Mouse (Mus musculus): ENCODE results near the gene H2afx.
"Not testable (repeated sequence)": the region's sequence is repeated elsewhere in the genome, so short reads cannot be mapped to it uniquely, and the experiment has no call there.

The H2afx gene

DNA sequence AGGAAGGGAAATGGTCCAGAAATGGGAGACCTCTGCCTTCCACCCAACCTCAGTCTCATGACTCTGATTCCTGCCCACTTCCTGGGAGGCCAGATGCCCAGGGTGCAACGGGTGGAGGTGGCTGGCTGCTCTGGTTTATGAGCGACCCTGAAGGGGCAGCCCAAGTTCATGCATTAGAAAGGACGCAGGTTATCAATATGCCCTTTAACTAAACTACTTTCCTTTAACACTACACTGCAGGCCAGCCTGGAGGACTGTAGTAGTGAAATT lies 15.7 kb upstream of the H2afx start:
- DNase-seq (ENCODE audit: low read depth, low spot score) = no peak

DNA sequence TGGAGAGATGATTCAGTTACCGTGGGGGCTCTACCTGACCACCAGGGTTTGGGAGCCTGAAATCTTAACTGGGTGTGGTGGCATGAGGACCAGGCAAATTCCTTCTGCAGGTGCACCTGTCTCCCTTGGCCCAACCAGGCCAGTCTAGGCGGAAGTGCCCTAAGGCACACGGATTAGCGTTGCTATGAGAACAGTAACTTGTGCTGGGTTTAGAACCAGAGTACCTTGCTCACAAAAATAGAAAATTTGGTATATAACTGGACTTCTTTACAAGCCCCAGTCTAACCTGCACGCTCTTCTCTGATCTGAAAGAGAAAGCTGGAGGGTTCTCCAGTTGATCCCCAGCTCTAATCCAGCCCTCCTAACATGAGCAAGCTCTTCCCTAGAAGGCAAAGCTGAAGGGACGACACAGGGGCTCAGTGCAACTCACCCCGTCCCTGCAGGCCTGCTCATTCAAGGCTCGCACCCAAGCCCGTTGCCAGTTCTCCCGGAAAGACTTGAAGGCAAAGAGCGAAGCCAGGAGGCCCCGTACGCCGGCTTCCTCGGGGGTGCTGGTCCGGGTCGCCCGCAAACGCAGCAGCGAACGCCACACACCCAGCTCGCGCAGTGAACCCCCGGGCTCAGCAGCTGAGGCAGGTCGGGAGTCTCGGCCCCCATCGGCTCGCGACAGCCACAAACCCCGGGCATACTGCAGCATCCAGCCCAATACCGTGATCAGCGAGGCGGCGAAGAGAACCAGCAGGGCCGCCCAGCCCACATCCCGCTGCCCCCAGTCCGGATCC lies 15.2 kb upstream of the H2afx start:
- no peak for DNase-seq (ENCODE audit: low read depth, low spot score)

DNA sequence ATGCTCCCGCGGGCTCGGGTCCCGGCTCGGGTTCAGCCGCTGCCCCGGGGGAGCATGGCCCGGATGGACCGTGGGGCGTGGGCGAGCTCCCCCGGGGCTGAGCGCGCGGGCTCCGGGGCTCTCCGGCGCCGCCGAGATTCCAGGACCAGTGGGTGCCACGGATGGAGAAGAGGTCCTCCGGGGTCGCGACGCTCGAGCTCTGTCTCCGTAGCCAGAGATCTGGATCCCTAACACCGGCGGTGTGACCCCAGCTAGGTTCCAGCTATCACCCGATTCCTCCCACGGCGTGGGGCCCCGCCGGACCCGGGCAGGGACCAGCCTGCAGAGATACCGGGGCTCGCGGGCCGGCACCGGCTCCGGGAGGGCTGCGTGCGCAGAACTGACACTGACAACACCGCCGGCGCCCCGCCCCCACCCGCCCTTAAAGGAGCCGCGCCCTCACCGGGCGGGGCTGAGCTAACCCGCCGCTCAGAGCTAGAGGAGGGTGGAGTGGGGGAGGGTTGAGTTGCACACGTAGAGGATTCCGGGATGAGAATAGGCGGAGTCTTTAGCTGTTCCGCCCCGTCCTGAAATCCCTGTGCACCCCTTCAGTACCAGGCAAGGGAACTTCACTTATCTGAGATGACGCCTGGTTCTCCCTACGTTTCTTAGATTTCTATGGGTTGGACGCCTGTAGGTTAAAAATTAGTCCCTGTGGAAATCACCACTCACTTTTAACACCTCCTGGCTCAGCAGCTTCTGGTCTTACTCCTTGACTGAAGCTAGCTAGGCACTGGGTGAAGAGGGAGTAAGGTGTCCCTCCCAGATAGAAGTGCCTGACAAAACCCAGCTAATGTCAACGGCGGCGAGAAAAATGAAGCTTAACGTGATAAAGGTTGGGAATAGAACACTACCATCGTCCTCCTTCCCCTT lies 14.4 kb upstream of the H2afx start, which contains the start of gene C2cd2l:
Gene C2cd2l (minus strand): TSS at position 399 of the 912 bp plus-strand sequence.
- DNase-seq (ENCODE audit: low read depth, low spot score) = peak; percentile 95

DNA sequence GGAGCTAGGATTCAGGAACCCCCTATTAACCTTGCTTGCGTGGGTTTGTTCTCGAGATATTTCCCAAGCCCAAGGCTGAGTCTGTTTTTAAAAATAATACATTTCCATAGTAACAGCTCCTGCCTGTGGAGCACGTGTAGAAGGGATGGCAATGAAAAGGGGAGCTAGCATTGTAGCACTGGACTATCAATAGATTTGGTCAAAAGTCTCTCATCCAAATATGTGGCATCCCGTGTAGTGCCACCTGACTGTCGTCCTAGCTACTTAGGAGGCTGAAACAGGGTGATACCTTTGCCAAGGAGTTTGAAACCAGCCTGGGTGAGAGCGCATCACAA lies 13.7 kb upstream of the H2afx start:
- DNase-seq (ENCODE audit: low read depth, low spot score) = no peak

DNA sequence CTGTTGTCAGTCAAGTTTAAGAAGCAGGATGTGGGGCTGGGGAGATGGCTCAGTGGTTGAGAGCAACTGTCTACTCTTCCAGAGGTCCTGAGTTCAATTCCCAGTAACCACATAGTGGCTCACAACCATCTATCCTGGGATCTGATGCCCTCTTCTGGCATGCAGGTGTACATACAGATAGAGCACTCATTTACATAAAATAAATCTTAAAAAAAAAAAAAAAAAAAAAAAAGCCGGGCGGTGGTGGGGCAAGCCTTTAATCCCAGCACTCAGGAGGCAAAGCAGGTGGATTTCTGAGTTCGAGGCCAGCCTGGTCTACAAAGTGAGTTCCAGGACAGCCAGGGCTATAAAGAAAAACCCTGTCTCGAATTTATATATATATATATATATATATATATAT lies 10.8 kb upstream of the H2afx start:
- DNase-seq (ENCODE audit: low read depth, low spot score) = not testable (repeated sequence)

DNA sequence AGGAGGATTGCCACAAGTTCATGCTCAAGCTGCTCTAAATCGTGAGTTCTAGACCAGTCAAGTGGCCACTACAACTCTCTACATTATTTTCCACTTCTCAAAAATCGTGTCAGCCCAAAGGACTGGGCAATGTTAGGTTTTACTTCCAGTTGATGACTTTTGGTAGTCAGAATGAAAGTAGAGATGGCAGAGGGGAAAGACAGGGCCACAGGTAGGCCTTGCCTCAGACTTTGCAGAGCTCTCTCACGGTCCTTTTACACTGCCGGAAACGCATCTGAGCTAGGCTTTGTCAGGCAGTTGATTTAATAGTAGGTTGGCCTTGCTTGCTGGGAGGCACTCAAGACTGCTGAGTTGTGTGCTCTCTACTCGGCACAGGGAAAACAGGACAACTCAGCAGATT lies 10.3 kb upstream of the H2afx start:
- no peak for DNase-seq (ENCODE audit: low read depth, low spot score)

DNA sequence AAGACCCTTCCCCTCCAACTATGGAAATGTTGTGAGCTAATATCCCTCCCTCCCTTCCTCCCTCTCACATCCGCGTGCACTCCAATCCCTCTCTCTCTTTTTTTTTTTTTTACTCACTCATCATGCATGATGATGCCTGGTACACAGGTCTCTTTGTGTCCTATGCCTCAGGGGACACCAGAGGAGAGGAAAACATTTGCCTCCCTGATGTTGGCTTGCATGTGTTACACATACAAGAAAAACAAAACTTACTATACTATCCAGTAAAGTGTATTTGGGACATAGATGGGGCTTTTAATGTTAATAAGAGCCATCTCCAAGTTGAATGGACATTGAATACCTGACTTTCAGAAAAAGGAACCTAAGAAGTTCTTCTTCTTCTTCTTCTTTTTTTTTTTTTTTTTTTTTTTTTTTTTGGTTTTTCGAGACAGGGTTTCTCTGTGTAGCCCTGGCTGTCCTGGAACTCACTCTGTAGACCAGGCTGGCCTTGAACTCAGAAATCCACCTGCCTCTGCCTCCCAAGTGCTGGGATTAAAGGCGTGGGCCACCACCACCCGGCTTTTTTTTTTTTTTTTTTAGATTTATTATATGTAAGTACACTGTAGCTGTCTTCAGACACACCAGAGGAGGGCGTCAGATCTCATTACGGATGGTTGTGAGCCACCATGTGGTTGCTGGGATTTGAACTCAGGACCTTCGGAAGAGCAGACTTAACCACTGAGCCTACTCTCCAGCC lies 9.3 kb upstream of the H2afx start:
- not testable (repeated sequence) for DNase-seq (ENCODE audit: low read depth, low spot score)

DNA sequence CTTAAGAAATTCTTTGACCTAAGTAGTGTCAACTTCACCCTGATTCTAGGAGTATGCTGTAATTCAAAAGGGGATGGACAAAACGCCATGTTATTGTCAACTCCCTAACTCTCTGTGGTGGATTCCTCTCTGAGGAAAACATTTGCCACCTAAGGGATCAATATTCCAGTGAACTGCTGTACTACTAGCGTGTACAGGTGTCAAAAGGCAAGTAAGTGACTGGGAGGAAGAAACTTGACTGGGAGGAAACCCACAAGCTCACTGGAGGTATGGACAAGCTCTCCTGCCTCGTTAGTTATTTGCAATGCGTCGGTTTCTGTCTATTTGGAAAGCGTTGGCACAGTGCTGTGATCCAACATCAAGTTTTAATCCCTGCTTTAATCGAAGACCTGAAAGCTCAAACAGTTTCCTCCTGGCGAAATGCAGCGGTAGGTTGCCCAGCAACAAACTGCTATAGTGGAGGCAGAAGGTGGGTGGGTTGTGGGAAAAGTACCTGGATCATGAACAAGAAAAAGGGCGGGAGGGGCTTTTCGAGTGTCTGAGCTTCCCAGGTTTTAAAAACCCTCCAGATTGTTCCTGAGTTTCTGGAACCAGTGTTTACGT lies 8.6 kb upstream of the H2afx start, which contains the start of gene Dpagt1:
Gene Dpagt1 (plus strand): TSS at position 252 of the 603 bp plus-strand sequence.
- DNase-seq (ENCODE audit: low read depth, low spot score) = no peak

DNA sequence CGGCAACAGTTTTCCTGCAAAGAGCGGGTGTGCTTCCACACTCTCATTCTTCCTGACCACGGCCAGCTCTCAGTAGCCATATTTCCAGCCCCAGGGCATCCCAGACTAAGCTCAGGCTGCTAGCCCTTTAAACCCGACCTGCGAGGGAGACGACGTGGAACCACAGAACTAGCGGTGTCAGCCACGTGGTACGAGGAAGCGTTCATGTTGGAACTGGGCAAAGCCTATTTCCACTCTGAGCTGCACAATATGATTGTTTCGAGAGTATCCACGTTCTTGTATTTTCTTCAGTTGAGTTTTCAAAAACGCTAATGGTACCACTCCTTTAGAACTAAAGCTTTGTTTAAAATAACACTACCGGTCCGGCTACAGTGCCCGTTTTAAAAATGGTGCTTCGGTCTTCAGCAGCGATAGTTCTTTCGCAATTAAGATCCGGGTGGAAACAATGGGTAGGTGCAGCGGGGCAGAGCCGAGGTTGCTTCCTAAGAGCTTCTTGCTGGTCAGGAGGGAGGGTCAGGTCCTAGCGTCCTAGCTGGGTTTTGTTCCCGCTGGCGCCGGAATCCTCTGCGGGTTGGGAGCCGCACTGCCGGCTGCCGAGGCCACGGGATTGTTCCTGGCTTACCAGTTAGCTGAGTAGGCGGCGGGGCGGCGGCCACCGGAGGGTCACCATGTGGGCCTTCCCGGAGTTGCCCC lies 8.0 kb upstream of the H2afx start:
- no peak for DNase-seq (ENCODE audit: low read depth, low spot score)

DNA sequence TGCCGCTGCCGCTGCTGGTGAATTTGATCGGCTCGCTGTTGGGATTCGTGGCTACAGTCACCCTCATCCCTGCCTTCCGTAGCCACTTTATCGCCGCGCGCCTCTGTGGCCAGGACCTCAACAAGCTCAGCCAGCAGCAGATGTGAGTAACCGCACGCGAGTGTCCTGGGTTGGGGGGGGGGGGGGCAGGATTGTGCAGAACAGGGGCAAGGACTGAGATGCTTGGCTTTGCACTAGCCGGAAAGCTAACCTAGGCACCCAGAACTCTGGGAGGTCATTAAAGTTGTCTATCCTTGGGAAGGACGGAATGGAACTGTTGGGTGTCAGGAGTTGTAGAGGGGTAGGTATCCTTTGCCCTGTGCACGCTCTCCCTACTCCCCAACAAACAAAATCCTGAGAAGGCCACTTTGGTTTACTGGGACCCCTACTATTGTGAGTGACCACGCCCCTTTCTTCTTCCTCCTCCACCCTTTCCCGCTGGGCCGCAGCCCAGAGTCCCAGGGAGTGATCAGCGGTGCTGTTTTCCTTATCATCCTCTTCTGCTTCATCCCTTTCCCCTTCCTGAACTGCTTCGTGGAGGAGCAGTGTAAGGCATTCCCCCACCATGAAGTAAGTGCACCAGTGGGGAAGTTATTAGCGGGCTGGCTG lies 7.3 kb upstream of the H2afx start:
- DNase-seq (ENCODE audit: low read depth, low spot score) = no peak

DNA sequence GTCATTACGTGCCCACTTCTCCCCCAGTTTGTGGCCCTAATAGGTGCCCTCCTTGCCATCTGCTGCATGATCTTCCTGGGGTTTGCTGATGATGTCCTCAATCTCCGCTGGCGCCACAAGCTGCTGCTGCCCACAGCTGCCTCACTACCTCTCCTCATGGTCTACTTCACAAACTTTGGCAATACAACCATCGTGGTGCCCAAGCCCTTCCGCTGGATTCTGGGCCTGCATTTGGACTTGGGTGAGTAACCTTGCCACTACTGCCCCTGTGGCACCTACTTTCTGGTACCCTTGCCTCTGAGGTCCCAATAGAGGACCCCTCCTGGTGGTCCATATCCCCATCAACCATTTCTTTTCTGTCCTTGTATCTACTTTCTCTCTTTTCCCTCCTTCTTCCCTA lies 6.6 kb upstream of the H2afx start:
- DNase-seq (ENCODE audit: low read depth, low spot score) = no peak

DNA sequence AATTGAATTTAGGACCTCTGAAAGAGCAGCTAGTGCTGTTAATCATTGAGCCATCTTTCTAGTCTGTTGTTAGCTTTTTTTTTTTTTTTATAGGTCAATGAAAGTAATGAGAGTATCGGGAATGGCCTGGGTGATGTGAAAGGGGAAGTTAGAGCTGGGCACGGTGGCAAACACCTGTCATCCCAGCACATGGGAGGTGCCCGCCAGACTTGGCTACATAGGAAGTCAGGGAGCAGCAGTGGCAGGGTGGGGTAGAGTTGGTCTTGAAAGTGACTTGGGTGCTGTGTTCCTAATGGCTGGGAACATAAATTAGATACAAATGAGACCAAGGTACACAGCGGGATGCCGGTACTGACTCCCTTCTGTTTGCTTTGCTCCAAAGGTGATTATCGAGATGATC lies 3.8 kb upstream of the H2afx start:
- DNase-seq (ENCODE audit: low read depth, low spot score) = no peak

DNA sequence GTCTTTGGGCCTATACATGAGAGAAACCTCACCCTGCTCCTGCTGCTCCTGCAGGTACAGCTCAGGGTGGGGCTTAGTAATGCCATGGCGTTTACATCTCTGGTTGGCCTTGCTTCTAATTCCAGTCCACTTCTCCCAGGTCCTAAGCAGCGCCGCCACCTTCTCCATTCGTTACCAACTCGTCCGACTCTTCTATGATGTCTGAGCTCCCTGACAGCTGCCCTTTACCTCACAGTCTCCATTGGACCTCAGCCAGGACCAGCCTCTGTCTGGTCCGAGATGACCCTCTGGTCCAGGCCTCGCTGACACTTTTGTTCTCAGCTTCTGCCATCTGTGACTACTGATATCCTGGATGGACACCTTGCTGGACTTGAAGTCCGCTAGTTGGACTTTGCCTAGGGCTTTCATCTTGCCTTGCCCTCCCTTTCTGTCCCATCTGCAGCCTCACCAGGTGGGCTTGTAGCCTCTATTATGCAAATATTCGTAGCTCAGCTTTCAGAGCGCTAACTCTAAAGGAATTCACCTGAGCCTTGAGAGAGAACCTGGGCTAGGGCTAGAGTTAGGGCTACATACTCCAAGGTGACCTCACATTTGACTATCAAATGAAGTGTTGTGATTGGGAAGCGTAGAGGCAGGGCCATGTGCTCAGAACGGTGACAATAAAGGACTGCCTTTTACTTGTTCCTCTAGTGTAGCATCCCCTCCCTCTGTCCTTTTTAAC lies 1.4 kb upstream of the H2afx start:
- no peak for DNase-seq (ENCODE audit: low read depth, low spot score)

DNA sequence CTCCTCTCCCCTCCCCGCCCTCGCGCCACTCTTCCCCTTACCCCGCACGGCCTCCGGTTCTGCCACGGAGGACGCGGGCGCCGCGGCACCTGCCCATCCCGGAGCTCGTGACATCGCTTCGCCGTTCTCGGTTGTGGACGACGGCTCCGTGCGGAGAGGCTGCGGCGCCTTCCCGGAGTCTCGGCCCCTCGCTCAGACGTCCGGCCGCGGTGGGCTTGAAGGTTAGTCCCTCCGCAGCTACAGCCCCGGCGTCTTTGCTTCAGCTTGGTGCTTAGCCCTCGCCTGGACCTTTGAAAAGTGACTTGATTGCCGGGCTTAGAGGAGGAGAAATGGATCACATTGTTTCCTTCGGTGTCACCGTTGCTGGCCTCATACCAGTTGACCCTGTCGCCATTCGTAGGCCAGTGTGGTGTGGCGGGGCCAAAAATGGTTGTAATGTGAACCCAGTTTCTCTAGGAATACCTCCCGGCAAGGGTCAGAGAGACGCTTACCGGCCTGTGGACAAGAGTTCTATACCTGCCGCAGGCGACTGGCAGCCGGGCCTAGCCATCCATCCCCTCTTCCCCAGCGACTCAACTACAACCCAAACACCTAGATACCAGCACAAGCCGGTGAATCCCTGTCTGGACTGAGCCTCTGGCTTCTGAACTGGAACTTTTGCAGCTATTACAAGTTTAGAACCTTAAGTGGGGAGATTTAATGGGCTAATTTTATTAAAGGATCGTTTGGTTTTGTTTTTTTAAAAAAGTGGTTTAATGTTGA lies 1.0 kb downstream of the H2afx start:
- DNase-seq (ENCODE audit: low read depth, low spot score) = no peak

DNA sequence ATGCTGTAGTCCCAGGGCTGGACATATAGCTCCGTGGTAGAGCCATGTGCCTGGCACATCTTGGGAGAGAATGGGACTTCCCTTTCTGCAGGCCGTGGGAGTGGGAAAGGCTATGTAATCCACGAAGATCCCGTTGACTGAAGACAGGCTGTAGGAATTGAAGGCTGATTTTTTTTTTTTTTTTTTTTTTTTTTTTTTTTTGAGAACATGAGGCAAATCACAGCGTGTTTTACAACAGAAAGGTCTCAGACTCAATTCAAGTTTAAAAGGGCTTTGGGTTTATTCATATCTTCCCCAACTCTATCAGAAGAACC lies 1.6 kb downstream of the H2afx start:
- DNase-seq (ENCODE audit: low read depth, low spot score) = no peak

DNA sequence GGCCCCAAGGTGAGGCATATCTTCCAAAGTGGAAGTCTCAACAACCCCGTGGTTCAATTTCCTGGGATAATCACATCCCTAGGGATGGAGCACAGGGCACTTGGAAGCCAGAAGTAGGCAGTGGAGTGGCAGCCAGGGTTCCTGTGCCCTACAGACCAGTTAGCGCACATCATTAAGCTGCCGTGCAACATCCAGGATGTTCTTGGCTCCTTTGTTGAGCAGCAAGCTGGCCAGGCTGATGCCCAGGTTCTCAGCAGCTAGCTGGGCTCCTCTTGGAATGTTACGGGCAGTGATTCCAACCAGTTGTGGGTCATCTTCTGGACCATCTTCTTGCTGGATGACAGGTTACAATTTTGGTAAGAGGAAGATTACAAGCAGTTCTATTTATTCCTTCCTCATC lies 2.0 kb downstream of the H2afx start:
- DNase-seq (ENCODE audit: low read depth, low spot score) = not testable (repeated sequence)

DNA sequence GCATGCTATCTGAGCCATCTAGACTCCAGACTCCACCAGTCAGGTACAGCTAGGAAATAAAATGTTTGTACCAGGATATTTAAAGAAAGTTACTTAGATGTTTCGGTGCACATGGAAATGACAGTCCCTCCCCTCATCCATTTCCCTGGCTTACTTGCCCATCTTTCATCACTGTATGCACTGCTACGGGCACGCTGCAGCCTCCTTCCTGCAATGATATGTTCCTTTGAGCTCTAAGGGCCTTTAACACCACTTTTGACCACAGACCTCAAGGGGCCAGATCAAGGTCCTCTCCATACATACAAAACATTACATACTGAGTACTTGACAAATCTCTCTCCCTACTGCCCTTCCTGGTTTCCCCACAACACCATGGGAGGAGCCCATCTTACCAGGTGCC lies 2.5 kb downstream of the H2afx start:
- DNase-seq (ENCODE audit: low read depth, low spot score) = no peak

DNA sequence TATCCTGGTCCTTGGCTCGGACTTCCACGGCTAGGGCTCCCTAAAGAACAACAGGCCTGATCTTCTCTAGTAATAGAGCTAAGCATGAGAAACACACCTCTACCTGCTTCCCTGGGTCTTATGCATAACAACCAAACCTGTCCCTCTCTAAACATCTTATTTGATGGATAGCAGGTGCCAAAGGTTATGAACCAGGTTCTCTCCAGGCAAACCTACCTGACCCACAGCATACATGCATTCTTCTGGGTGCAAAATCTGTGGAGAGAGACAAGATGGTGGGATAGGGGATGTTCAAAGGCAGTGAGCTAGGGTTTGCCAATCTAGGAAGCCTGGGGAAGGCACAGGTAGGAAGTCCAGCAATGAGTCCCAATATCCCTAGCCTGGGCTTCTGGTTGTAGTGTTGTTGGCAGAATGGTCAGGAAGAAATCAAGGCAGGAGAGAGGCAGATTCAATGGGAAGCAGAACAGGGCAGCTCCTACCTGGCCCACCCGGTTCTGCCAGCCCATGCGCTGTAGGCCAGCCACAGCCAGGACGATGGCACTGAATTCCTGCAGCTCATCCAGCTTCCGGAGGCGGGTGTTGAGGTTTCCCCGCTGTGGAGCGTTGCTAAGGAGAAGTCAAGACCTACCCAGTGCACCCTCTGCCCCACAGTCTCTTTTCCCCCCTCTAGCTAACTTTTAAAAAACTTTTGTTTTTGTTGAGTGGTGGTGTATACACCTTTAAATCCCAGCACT lies 3.1 kb downstream of the H2afx start:
- no peak for DNase-seq (ENCODE audit: low read depth, low spot score)

DNA sequence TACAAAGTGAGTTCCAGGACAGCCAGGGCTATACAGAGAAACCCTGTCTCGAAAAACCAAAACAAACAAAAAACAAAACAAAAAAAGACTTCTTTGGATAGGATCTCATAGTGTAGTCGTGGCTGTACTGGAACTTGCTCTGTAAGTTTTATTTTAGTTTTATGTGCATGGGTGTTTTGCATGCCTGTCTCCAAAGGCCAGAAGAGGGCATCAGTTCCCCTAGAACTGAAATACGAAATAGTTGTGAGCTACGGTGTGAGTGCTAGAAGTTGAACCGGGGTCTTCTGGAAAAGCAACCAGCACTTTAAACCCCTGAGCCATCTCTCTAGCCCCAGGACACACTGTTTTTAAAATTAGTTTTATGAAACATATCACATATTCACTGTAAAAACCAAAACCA lies 4.1 kb downstream of the H2afx start:
- no peak for DNase-seq (ENCODE audit: low read depth, low spot score)

Data from c-Kit-negative CD71-positive TER-119-positive erythroid progenitor cells, embryonic 14.5 days (primary cell).